Mouse (Mus musculus) stomach, postnatal 0 days (tissue): Measurements from ENCODE around the gene Mmp9.
A peak's percentile ranks its signal among the peaks of the same experiment; 100 is the strongest.

Experiments
- CTCF ChIP-seq: IDR thresholded peaks from 2 replicates; pipeline ENCODE4 v1.5.1; 2016; ENCODE audit warnings: antibody characterized with exemption, low read depth, mild to moderate bottlenecking, moderate library complexity
- EP300 ChIP-seq: optimal IDR thresholded peaks from 2 replicates; pipeline ENCODE3; 2016; ENCODE audit warnings: antibody characterized with exemption

GRCm38 (mm10) chr2:164918325-164918724 lies 22.3 kb upstream of the Mmp9 start:
- TF ChIP-seq CTCF = peak; percentile 64
- TF ChIP-seq EP300 = no peak
